Mouse (Mus musculus) midbrain, embryonic 10.5 days (tissue): ENCODE data around the gene Pak2. TPM values are rescaled to one million over a fixed set of nuclear protein-coding genes. Genes with fewer than 3 reads are reported as not detected.
A peak's percentile ranks its signal among the peaks of the same experiment; 100 is the strongest.

Experiments used
- DNase-seq: peaks from one replicate; pipeline ENCODE4 v3.0.0-alpha.2; 2017; ENCODE audit warnings: low spot score
- H3K27ac ChIP-seq: fragments of 300-500 bp; sonication (generic); replicated peaks from 2 replicates; pipeline ENCODE4 v1.5.1; 2016; ENCODE audit warnings: mild to moderate bottlenecking
- H3K27me3 ChIP-seq: fragments of 300-500 bp; sonication (generic); 2 replicates; pipeline ENCODE4 v1.6.1; 2016; ENCODE audit warnings: low read depth, mild to moderate bottlenecking; ENCODE audit not compliant: poor library complexity, severe bottlenecking
- H3K36me3 ChIP-seq: fragments of 300-500 bp; sonication (generic); 2 replicates; pipeline ENCODE4 v1.6.1; 2016; ENCODE audit warnings: mild to moderate bottlenecking, moderate library complexity
- H3K4me1 ChIP-seq: fragments of 300-500 bp; sonication (generic); 2 replicates; pipeline ENCODE4 v1.6.1; 2016
- H3K4me3 ChIP-seq: fragments of 300-500 bp; sonication (generic); 2 replicates; pipeline ENCODE4 v1.5.1; 2016; ENCODE audit warnings: mild to moderate bottlenecking, moderate library complexity
- H3K9me3 ChIP-seq: fragments of 300-500 bp; sonication (generic); replicated peaks from 2 replicates; pipeline ENCODE4 v1.6.1; 2016; ENCODE audit warnings: mild to moderate bottlenecking
- WGBS: fragments of 180-500 bp; shearing (Covaris S2); methylation state at CpG from one replicate; pipeline ENCODE4 v1.1.7; 2016; 5-methylcytosine and 5-hydroxymethylcytosine counted together
- polyA plus RNA-seq: library from polyadenylated mRNA; unstranded; fragments of >200 nt; fragmentation: Nextera tagmentation; extraction: Ambion mirVana; gene quantifications from 2 replicates; pipeline ENCODE4 v1.2.1, GENCODE M21; 2016

Pak2 gene
- polyA plus RNA-seq, 1 experiment from 2014 or later = 40.8 TPM

- H3K4me1 ChIP-seq = peaks cover 6% of the 10 kb centered on the region
- DNase-seq = no peak
- H3K9me3 ChIP-seq = no peaks in the 10 kb centered on the region
- H3K27me3 ChIP-seq = no peaks in the 10 kb centered on the region
- no peak overlapping the region for H3K4me3 ChIP-seq
- 94% methylated on average over 4 of the region's 4 CpGs for WGBS
- peaks cover 22% of the 10 kb centered on the region for H3K36me3 ChIP-seq
- no peak overlapping the region for H3K27ac ChIP-seq
Measured at GRCm38 (mm10) chr16:32010330-32010729, 68.8 kb downstream of the Pak2 start.

GRCm38 (mm10) chr16:32009913-32010312 lies 69.2 kb downstream of the Pak2 start:
- Histone ChIP-seq H3K36me3 (peaks cover 18% of the 10 kb centered on the region), H3K27ac (no peak overlapping the region), H3K27me3 (no peaks in the 10 kb centered on the region), H3K4me3 (no peak overlapping the region), H3K9me3 (no peaks in the 10 kb centered on the region), H3K4me1 (peaks cover 6% of the 10 kb centered on the region)
- WGBS = 56% methylated on average over 5 of the region's 5 CpGs
- no peak for DNase-seq

GRCm38 (mm10) chr16:32008529-32009293 lies 70.4 kb downstream of the Pak2 start:
- Histone ChIP-seq H3K36me3 (peaks cover 8% of the 10 kb centered on the region), H3K27me3 (no peaks in the 10 kb centered on the region), H3K4me3 (no peak overlapping the region), H3K9me3 (no peaks in the 10 kb centered on the region), H3K4me1 (peaks cover 7% of the 10 kb centered on the region), H3K27ac (no peak overlapping the region)
- 77% methylated on average over 10 of the region's 10 CpGs for WGBS
- no peak for DNase-seq

GRCm38 (mm10) chr16:32004731-32005130 lies 74.4 kb downstream of the Pak2 start:
- Histone ChIP-seq H3K27me3 (no peaks in the 10 kb centered on the region), H3K27ac (no peak overlapping the region), H3K36me3 (peaks cover 5% of the 10 kb centered on the region), H3K9me3 (no peaks in the 10 kb centered on the region), H3K4me1 (peaks cover 31% of the 10 kb centered on the region), H3K4me3 (no peak overlapping the region)
- no peak for DNase-seq
- WGBS = 91% methylated on average over 3 of the region's 3 CpGs

GRCm38 (mm10) chr16:32002509-32003477 lies 76.3 kb downstream of the Pak2 start, which contains the start of gene Senp5:
Gene Senp5 (minus strand): TSS chr16:32003287.
- peak within 1 kb of the TSS; percentile 98 for H3K4me3 ChIP-seq
- peaks cover 15% of the 10 kb centered on the region for H3K36me3 ChIP-seq
- DNase-seq = peak; percentile 89
- no peaks in the 10 kb centered on the region for H3K9me3 ChIP-seq
- H3K27me3 ChIP-seq = no peaks in the 10 kb centered on the region
- peak within 1 kb of the TSS; percentile 91 for H3K27ac ChIP-seq
- 1% methylated on average over 66 of the region's 66 CpGs for WGBS
- peaks cover 24% of the 10 kb centered on the region for H3K4me1 ChIP-seq

GRCm38 (mm10) chr16:31996371-31996770 lies 82.8 kb downstream of the Pak2 start:
- Histone ChIP-seq H3K27me3 (no peaks in the 10 kb centered on the region), H3K9me3 (no peaks in the 10 kb centered on the region), H3K27ac (no peak overlapping the region), H3K4me1 (peaks cover 3% of the 10 kb centered on the region), H3K36me3 (peaks cover 59% of the 10 kb centered on the region), H3K4me3 (no peak overlapping the region)
- WGBS = 88% methylated on average over 5 of the region's 5 CpGs
- DNase-seq = no peak

GRCm38 (mm10) chr16:31993946-31994345 lies 85.2 kb downstream of the Pak2 start:
- H3K27me3 ChIP-seq = no peaks in the 10 kb centered on the region
- no peaks in the 10 kb centered on the region for H3K4me1 ChIP-seq
- peaks cover 62% of the 10 kb centered on the region for H3K36me3 ChIP-seq

GRCm38 (mm10) chr16:31993195-31993594 lies 85.9 kb downstream of the Pak2 start:
- no peak overlapping the region for H3K27ac ChIP-seq
- no peak overlapping the region for H3K4me3 ChIP-seq
- DNase-seq = no peak
- WGBS = 93% methylated on average over 4 of the region's 4 CpGs
- H3K4me1 ChIP-seq = no peaks in the 10 kb centered on the region
- no peaks in the 10 kb centered on the region for H3K9me3 ChIP-seq
- H3K36me3 ChIP-seq = peaks cover 65% of the 10 kb centered on the region
- no peaks in the 10 kb centered on the region for H3K27me3 ChIP-seq

More at GRCm38 (mm10) chr16:31993946-31994345, 85.2 kb downstream of the Pak2 start:
- no peak overlapping the region for H3K27ac ChIP-seq
- no peak overlapping the region for H3K4me3 ChIP-seq
- no peak for DNase-seq
- H3K9me3 ChIP-seq = no peaks in the 10 kb centered on the region

- DNase-seq = no peak
- H3K4me1 ChIP-seq = no peaks in the 10 kb centered on the region
- H3K36me3 ChIP-seq = peaks cover 69% of the 10 kb centered on the region
- no peak overlapping the region for H3K27ac ChIP-seq
- 47% methylated on average over 1 of the region's 1 CpGs for WGBS
- H3K27me3 ChIP-seq = no peaks in the 10 kb centered on the region
- H3K4me3 ChIP-seq = no peak overlapping the region
- H3K9me3 ChIP-seq = no peaks in the 10 kb centered on the region
Measured at GRCm38 (mm10) chr16:31992039-31992438, 87.1 kb downstream of the Pak2 start.

- Histone ChIP-seq H3K4me1 (no peaks in the 10 kb centered on the region), H3K4me3 (no peak overlapping the region), H3K27ac (no peak overlapping the region), H3K36me3 (peaks cover 79% of the 10 kb centered on the region), H3K27me3 (no peaks in the 10 kb centered on the region), H3K9me3 (no peaks in the 10 kb centered on the region)
- WGBS = 81% methylated on average over 5 of the region's 5 CpGs
- no peak for DNase-seq
Measured at GRCm38 (mm10) chr16:31980946-31981345, 98.2 kb downstream of the Pak2 start.

GRCm38 (mm10) chr16:31979501-31979900 lies 99.6 kb downstream of the Pak2 start:
- Histone ChIP-seq H3K36me3 (peaks cover 81% of the 10 kb centered on the region), H3K4me1 (no peaks in the 10 kb centered on the region), H3K27me3 (no peaks in the 10 kb centered on the region), H3K27ac (no peak overlapping the region), H3K9me3 (no peaks in the 10 kb centered on the region), H3K4me3 (no peak overlapping the region)
- whole genome bisulfite sequencing = 92% methylated on average over 3 of the region's 3 CpGs
- no peak for DNase-seq

- no peaks in the 10 kb centered on the region for H3K27me3 ChIP-seq
- no peak overlapping the region for H3K27ac ChIP-seq
- no peaks in the 10 kb centered on the region for H3K9me3 ChIP-seq
- H3K4me1 ChIP-seq = no peaks in the 10 kb centered on the region
- DNase-seq = no peak
- H3K36me3 ChIP-seq = peaks cover 83% of the 10 kb centered on the region
- H3K4me3 ChIP-seq = no peak overlapping the region
- WGBS = 93% methylated on average over 4 of the region's 4 CpGs
Measured at GRCm38 (mm10) chr16:31975258-31975657, 103.9 kb downstream of the Pak2 start.
